Mouse (Mus musculus) kidney, adult 18-20 months (tissue): ENCODE measurements around the gene Msantd3.

Experiments
- DNase-seq: peaks from one replicate; pipeline ENCODE4 v3.0.0; 2021

Gene Msantd3

DNA sequence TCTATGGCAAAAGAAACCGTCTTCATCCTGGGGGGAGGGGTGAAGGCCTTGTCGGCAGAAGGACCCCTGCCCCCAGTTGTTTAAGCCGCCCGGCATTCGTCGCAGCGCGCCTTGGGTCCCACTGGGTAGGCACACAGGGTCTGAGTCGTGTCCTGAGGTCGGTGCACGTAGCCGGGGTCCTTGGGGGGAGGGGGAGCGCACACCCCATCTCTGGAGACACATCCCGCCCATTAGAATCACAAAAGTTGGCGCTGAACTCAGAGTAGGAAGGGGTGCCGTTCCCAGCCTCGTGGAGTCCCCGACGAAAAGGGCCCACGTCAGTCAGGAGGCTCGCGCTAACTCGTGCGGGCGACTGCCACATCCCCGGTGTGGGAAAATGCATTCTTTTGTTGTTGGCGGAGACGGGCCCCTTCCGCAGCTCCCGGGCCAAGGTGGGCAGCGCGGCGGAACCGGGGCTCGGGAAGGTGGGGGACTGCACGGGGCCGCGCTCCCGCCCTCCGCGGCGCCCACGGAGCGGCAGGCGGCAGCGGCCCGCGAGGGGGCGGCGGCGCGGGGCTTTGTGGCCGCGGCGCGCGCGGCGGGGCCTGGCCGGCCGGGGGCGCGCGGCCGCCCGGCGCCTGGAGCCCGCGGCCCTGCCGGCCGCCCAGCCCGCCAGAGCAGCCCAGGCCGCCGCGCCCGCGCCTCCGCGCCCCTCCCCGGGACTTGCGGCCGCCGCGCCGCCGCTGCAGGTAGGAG lies at the start of gene Msantd3:
Gene Msantd3 (plus strand): TSS at position 95 of the 735 bp plus-strand sequence.
- peak; percentile 38 for DNase-seq

DNA sequence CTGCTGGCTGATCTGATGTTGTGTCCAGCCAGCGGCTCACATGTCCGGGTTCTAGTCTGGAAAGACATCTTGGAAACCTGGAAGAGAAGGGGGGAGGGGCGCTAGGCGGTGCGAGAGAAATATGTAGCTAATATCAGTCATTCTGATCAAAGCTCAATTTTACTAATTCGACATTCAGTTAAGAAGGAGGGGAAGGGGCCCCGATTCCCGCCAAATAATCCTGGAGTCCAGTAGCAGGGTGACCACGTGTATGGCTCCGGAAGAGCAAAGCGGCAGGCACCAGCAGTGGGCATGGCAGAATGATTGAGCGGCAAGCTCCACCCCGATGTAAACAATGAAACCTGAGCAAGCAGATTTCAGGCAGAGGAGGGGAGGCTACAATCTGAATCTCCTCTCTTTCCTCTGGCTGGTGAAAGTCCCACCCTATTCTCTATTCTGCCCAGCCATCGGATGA lies 48.4 kb upstream of the Msantd3 start:
- no peak for DNase-seq

DNA sequence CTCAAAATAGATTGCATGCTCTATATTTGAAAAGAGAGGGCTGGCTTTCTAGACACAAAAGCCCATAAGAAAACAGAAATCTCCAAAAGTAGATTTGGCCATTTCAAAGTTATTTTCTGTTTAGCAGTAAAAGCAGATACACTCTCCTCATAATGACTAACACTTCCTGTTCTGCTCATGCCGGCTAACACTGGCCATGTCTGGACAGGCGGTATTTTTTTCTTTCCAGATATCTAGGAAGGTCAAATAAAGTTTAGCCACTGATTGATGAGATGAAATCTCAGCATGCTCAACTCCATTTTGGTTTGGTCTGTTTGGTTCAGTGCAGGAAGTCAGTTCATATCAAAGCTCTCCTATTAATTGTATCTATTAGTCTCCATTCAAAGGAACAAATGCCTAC lies 47.2 kb upstream of the Msantd3 start:
- DNase-seq, result no peak

DNA sequence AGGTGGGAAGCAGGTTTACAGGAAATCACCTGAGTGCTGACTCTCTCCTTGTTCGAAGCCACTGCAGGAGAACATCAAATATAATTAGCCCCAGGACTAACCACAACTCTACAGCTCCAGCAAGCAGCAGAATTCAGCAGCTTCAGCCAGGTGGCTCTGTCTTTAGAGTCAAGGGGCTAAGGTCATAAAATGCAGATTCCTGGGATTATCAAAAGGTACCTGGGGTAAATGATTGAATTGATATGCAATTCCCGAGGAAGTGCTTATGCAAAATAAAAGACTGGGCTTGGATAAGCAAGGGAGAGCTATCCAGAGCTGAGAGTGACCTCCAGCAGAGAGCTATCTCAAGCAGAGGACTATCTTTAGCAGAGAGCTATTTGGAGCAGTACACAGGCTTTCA lies 28.9 kb upstream of the Msantd3 start:
- DNase-seq, result no peak

DNA sequence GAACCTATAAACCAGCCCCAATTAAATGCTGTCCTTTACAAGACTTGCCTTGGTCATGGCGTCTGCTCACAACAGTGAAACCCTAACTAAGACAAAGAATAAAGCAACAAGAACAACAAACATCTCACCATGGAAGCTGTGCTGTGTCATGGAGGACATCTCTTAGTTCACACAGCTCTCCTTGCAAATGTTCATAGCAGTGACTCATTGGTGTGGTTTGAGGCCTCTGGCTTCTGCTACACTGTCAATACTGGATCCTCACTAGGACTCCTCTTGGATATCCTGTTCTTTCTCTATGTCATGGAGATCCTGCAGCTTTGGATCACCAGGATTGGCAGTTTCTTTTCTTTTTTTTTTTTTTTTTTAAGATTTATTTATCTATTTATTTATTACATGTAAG lies 10.2 kb upstream of the Msantd3 start:
- DNase-seq, result no peak

DNA sequence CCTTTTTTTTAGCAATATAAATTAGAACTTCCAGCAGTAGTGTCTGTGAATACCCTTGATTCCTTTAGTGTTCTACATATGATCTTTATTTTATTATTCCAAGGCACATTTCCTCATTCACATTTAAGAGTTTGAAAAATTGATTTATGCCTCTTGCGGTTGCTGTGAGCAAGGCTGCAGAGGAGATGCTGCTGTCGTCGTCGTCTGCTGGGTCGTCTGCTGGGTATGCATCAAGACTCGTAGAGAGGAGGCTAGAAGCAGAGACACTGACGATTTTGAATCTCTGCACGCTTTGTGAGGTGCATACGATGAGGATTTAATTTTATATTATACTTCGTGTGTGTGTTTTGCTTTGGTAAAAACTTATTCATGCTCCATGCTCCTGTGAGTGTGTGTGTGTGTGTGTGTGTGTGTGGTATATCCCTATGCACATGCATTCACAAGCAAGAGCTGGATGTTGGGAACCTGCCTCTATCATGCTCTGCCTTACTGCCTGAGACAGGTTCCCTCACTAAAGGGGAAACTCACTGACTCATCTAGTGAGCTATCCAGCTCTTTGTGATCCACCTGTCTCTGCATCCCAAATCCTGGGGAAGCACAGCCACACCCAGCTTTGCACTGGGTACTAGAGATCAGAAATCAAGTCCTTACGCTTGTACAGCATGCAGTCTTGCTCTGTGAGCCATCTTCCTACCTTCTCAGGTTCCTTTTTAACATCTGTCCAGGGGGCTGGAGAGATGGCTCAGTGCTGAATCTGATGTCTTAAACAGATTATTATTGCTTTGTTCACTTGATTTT lies 7.7 kb upstream of the Msantd3 start:
- DNase-seq, result no peak

DNA sequence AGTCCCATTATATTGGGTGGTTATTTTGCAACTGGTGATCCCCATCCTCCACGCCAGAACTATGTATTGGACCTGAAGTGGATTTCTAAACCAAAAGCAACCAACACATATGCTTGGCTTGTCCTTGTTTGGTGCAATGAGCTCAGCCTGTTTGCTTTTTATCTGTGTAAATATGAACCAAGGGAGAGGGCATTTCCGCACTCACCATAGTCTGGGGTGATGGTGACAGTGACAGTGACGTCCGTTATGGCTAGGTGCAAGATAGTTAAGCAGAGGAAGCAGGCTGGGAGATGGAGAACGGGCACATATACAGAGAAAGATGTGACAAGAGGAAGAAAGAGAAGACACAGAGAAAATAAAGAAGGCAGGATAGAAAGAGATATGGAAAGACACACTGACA lies 3.5 kb upstream of the Msantd3 start:
- no peak for DNase-seq

DNA sequence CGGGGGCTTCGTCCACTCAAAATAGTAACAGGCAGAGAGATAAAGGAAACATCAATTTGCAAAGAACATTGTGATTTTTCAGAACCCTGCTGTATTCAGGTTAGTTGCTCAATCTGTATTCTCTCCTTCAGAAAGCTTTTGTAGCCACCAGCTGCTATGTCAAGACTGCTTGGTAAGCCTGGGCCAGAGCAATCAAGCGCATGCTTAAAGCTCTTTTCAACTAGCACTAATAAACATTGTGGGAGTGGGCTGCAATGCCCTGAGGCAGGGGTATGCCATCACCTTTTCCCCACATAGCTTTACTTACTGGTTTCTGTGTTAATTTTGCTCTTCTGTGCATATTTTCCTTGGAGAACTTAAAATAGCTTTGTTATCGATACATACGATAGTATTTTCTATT lies 2.7 kb upstream of the Msantd3 start:
- DNase-seq, result no peak

DNA sequence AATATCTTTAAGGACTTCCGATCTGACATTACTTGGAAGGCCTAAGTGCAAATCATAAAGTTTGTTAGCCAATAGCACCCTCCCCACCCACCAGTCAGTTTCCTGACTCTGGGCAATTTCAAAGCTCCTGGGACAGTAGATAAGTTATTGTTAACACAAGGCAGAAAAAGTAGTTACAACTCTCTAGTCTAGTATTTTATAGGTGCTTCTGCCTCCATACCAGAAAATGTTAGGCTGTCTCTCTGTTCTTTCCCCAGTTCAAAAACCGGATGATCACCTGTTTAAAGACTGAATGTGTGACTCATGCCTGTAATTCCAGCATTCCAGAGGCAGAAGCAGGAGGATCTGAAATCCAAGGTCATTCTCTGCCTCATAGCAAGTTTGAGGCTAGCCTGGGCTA lies 1.2 kb upstream of the Msantd3 start:
- DNase-seq, result no peak

DNA sequence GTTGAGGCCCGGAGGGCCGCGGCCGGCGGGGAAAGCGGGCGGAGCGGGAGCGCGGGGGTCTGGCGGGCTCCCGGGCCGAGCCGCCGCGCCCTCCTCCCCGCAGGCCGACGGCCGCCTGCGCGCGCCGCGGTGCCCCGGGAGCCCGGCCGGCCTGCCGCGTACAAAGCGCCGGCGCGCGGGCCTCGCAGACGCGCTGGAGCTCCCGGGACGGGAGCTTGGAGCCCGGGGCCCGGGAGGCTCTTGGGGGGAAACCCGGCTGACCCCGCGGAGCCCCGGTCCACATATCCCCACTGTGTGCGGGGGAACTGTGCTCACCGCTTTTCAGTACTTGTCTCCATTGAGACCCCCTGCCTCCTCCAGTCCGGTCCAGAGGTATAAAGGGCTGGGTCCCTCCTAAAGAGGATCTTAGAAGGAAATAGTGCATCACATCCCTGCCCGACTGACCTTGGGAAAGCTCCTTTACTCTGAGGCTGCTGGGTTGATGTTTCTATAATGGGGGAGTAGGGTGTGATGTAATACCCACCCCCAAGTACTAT lies 909 bp downstream of the Msantd3 start:
- DNase-seq, result peak; percentile 40

DNA sequence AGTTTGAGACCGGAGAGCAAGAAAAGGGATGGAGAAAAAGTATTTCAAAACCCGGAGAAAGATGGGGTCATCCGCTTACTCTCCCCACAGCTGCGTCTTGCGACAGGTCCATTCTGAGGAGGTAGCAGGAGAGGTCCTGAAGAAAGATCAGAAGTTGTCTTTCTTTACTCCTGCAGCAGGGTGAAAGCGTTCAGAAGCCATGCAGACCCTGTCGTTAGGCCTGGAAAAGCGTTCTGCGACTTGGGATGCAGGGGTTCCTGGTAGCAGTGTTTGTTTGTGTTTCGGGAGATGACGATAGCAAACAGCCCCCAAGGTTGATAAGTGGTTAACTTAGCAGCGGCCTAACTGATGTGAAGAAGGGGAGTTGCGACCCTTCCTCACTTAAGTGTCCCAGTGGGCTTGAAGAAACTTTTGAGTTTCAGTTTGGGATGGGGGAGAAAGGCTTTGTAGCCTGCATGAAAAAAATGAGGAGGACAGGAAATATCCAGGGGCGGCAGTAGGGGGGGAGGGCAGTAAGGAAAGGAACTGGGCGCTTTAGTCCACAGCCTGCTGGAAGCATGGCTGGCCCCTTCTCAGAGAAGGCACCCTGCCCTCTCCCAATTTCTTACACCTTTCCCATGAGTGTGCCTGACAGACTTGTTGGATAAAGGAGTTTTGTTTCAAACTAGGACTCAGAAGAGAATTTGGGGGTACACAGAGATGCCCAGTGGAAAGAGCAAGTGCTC lies 2.0 kb downstream of the Msantd3 start:
- DNase-seq, result no peak

DNA sequence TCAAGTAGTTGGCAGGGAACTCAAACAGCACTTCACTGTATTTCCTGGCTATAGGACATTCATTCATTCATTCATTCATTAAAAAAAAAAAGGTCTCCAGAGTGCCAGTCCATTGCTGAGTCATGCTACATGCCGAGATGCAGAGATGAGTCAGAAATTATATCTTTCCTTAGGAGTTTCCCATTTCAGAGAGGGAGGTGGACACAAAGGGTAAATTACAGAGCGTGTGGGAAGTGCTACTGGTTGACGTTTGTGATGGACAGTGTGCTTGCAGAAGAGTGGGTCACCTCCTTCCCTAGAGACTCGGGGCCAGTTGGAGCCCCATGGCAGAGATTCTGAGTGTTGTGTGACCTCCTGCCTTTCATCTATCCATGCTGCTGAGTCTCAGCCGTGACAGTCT lies 2.6 kb downstream of the Msantd3 start:
- no peak for DNase-seq

DNA sequence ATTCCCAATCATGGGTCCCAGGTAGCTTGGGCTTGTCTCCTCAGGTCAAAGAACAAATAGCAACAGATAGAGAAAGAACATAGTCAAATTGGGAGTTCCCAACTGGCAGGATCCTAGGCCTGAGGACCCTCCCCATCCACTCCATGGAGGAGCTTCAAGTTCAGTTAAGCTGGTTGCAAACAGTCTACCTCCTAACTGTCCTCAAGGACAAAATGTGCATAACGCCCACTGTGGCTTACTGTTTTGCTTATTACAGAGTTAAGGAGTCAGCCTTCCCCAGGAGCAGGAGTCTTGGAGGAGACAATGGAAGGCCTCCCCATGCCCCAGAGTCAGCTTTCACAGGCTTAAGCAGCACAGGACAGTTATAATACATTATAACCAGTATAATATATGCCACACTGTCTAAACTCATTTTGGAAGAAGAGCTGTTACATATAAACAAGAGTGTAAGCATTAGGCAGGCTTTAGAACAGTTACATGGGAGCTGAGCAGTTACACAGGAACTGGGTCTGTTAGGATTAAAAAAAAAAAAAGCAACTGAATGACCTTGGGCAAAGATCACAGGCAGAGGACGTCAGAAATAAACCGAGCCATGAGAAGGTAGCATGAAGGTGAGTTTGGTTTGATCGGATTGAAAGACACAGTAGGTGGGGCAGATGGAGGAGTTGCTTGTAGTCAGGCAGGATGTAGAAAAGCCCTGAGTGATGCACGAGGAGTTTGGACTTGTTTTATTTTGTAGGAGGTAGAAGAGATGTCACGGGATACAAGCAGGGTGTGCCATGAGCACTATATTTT lies 3.5 kb downstream of the Msantd3 start:
- DNase-seq, result no peak

DNA sequence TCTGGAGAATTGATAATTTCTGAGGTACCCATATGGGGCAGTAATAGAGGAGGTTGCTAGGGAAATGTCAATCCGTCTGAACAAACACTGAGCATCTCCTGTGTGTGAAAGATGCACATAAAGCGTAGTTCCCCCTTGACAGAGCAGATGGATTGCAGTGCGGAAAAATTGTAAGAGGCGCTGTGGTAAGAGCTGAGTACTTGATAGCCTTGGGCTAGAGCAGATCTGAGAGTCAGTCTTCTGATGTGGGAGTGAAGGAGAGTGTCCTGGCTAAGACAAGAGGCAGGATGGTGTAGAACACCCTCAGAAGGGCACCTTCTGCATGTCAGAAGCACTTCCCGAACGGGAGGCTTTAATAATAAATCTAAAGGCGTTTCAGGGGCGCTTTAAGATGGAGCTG lies 4.4 kb downstream of the Msantd3 start:
- DNase-seq, result no peak

DNA sequence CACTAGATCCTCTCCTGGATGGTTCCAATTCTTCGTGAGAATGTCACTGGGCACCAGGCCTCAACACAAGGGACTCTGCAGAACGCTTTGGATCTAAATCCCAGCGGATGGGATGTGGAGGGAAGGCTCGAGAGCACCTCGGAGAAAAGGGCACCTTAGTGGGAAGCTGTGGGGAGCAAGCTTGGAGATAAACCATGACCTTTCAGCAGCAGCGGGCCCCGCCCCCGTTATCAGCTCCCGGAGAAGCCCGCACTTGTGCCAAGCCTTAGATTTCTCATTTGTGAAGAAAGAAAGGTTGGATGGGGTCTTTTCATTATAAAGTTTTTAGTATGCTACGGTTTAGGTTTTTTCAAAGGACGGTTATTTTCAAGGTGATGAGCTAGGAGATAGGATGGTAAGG lies 6.2 kb downstream of the Msantd3 start:
- no peak for DNase-seq

DNA sequence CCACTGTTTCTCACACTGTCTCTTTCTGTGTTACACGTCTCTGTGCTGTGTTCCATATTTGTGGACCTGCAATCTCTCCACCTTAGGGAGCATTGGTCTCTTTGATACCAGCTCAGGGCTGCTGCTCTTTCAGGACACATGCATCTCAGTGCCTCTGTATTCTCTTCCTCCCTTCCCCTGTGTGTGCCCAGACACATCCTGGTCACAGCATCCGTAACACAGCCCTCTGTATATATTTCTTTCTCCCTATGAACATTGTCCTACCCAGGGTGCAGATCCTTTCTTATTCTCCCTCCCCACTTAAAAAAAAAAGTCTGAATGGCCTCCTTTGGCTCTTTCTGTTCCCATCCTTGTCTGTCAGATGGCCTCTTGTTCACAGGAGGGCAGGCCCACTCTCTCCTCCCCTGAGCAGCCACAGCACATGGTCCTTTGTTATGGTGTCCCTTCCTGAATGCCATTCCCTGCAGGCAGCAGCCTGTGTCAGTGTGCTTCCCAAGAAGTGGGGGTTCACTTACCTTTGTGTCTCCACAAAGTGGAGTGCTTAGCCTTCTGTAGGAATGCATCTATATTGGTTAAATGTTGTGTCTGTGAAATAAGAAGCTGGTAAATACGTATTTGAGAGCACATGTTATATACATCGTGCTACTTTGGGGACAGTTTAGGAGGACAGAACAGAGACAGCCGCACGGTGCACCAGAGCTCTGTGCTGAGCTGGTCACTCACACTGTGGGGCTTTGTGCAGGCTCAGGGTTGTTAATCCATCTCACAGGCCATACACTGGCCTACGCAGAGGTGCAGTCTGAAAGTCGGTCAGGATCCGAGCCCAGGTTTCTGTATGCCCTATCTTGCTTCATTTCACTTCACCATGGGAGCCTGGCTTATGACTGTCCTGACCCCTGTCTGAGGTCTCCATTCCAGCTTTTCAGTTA lies 7.1 kb downstream of the Msantd3 start:
- no peak for DNase-seq

DNA sequence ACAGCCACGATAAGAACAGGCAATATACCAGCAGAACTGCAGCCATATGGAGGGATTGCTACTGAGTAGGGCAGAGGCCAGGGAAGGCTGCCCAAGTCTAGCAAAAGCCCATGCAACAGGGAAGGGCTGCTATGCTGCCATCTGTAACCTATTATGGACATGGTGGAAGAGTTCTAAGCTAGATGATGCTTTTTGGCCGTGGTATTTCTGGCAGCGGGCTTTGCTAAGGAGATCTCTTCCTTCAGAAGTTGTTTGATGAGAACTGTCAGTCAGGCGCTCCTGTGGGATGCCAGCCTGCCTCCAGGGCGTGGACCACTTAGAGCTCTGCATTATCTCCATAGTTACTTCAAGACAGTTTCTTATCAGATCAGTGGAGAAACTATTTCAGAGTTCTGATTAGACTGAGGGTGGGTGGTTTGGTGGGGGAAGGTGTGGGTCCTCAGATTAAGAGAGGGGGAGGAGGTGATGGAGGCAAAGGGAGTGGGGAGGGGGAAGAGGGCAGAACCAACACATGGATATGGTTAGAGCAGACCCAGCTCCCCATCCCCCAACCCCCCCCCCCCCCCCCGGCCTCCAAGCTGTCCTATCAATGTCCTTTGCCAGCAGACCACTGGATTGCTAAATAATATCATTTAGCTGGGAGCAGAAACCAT lies 8.8 kb downstream of the Msantd3 start:
- DNase-seq, result no peak

DNA sequence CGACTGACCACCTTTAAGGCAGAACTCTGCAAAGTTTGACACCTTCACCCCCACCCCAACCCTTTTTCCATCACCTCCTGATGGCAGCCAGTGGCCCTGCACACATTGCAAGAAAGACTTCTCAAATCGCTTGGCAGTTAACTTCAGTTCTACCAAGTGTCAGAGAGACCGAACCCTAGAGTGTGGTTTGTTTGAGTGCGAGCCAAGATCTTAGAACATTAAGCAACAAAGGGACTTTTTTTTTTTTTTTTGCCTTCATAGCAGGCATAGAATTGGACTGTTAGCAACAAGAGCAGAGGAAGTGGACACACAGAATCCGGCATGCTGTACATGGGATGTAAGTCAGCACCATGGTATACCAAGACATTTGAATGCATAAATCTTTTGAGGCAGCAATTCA lies 9.9 kb downstream of the Msantd3 start:
- DNase-seq, result no peak

DNA sequence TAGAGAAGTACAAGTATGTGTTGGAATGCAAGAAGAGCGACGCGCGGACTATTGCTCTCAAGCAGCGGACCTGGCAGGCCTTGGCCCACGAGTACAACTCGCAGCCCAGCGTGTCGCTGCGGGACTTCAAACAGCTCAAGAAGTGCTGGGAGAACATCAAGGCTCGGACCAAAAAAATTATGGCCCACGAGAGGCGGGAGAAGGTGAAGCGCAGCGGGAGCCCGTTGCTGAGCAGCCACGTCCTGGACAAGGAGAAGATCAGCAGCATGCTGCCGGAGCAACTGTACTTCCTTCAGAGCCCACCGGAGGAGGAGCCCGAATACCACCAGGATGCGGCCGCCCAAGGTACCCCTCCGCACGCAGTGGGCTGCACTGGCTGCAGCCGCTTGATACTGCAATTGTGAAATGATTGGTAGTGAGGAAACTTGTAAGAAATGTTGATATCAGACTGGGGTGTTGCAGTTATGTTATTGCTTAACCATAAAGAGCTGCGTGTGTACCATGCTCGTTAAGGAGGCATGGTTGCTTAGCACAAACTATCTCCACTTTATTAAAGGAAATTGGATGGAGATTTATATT lies 12.8 kb downstream of the Msantd3 start:
- no peak for DNase-seq

DNA sequence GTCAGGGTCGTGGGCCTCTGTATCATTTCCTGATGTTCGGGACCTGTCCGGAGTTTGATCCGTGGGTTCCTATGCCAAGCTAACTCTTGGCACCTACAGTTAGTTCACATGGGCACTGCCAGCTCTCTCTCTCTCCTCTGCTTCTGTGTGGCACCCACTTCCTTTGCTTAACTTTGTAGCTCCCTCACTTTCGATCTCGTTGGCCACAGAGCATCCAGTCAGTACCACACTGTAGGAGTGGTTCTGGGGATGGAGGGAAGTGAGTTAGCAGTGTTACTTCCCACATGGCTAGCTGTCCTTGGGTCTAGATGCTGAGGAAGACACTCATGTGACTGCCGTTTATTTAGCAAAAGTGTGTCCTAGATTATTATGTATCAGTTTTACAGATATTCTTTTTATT lies 14.4 kb downstream of the Msantd3 start:
- DNase-seq, result no peak

DNA sequence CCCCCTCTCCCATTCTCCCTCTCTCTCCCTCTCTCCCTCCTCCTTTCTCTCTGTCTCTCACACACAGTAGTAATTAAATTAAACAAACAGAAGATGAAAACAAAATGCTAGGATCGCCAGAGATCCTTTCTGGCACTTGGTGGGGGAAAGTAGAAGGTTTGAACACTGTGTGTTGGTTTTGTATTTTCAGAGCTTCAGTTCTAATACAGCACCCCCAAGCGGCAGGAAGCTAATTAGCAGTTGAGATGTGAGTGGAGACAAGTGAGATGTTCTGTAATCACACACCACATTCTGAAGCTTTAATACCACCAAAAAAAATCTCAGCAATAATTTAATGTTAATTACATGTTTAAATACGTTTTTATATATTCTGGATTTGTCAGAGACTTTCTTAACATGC lies 16.0 kb downstream of the Msantd3 start:
- DNase-seq, result peak; percentile 54
